Mouse (Mus musculus): ENCODE data around the gene Cited4. TPM values are rescaled to one million over a fixed set of nuclear protein-coding genes. Genes with fewer than 3 reads are reported as not detected.
A peak's percentile ranks its signal among the peaks of the same experiment; 100 is the strongest.

Cited4 gene
- polyA plus RNA-seq, 2 experiments: 2.7 to 4.1 TPM

DNA sequence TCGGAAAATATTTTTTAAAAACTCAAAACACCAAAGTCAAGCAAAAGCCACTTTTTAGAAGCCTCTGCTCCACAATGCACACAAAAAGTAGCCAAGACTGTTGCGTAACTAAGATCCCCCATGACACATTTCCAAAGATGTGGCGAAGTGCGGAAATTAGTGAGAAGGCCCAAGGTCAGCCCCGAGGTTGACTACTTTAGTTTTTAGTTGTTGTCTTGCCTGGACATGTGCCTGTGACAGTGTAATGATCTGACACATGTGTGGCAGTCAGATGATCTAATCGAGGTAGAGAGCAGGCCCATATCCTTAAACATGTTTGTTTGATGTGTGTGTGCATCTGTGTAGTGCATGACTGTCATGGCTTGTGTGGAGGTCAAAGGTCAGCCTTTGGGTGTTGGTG lies 24.4 kb upstream of the Cited4 start:
- TF ChIP-seq POLR2A (IDR thresholded peaks at IDR 0.05; ENCODE audit: borderline replicate concordance, extremely low read depth, insufficient read depth, insufficient read length): no peak
- no peak for ATAC-seq (ENCODE audit: low FRiP score, low read depth)
- WGBS: 85% methylated on average over 6 of the region's 6 CpGs

DNA sequence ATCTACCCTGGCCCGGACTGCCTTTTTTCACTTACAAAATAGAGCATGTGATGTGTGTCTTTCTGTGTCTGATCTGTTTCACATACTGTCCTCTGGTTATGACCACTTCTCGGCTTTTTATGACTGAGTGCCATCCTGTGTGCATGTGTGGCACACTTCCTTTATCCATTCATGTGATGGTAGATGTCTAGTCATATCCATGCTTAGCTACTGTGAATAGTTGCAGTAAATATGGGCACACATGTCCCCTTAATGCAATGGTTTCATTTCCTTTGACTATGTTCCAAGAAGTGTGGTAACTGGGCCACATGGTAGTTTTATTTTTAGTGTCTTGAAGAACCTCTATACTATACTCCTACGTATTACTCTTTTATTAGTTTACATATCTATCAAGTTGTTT lies 22.5 kb upstream of the Cited4 start:
- no peaks in the 10 kb centered on the region for H3K36me3 ChIP-seq (ENCODE audit: control insufficient read depth, insufficient read depth, low read length)
- DNase-seq (ENCODE audit: low spot score): no peak
- ATAC-seq (ENCODE audit: low FRiP score, low read depth): no peak
- H3K9ac ChIP-seq (ENCODE audit: low read depth, low read length, severe bottlenecking): no peak overlapping the region
- 66% methylated on average over 3 of the region's 3 CpGs for WGBS
- H3K27ac ChIP-seq (replicated peaks; ENCODE audit: low read depth, low read length): no peak overlapping the region
- H3K4me2 ChIP-seq (replicated peaks; ENCODE audit: low read depth, low read length, severe bottlenecking): no peak overlapping the region
- TF ChIP-seq POLR2A (IDR thresholded peaks at IDR 0.05; ENCODE audit: borderline replicate concordance, extremely low read depth, insufficient read depth, insufficient read length): no peak
- no peaks in the 10 kb centered on the region for H3K9me3 ChIP-seq (ENCODE audit: control insufficient read depth, low read length)
- peaks cover 14% of the 10 kb centered on the region; the same call in 1 of the 2 replicates for H3K27me3 ChIP-seq (ENCODE audit: control insufficient read depth, insufficient read depth, low read length)
- H3K4me1 ChIP-seq (ENCODE audit: control insufficient read depth, insufficient read depth, low read length): no peaks in the 10 kb centered on the region
- H3K4me3 ChIP-seq (replicated peaks; ENCODE audit: low read length): no peak overlapping the region

More for the DNA sequence above, 24.4 kb upstream of the Cited4 start:
- H3K36me3 ChIP-seq (ENCODE audit: control insufficient read depth, insufficient read depth, low read length): no peaks in the 10 kb centered on the region
- H3K4me1 ChIP-seq (ENCODE audit: control insufficient read depth, insufficient read depth, low read length): no peaks in the 10 kb centered on the region
- no peak overlapping the region for H3K4me3 ChIP-seq (replicated peaks; ENCODE audit: low read length)
- no peak overlapping the region for H3K27ac ChIP-seq (replicated peaks; ENCODE audit: low read depth, low read length)
- DNase-seq (ENCODE audit: low spot score): no peak
- no peak overlapping the region for H3K9ac ChIP-seq (ENCODE audit: low read depth, low read length, severe bottlenecking)
- H3K27me3 ChIP-seq (ENCODE audit: control insufficient read depth, insufficient read depth, low read length): 0 out of 2 replicates have a peak, but pooled peaks cover 2% of the 10 kb centered on the region
- no peaks in the 10 kb centered on the region; the same call in 1 of the 2 replicates for H3K9me3 ChIP-seq (ENCODE audit: control insufficient read depth, low read length)
- no peak overlapping the region for H3K4me2 ChIP-seq (replicated peaks; ENCODE audit: low read depth, low read length, severe bottlenecking)

DNA sequence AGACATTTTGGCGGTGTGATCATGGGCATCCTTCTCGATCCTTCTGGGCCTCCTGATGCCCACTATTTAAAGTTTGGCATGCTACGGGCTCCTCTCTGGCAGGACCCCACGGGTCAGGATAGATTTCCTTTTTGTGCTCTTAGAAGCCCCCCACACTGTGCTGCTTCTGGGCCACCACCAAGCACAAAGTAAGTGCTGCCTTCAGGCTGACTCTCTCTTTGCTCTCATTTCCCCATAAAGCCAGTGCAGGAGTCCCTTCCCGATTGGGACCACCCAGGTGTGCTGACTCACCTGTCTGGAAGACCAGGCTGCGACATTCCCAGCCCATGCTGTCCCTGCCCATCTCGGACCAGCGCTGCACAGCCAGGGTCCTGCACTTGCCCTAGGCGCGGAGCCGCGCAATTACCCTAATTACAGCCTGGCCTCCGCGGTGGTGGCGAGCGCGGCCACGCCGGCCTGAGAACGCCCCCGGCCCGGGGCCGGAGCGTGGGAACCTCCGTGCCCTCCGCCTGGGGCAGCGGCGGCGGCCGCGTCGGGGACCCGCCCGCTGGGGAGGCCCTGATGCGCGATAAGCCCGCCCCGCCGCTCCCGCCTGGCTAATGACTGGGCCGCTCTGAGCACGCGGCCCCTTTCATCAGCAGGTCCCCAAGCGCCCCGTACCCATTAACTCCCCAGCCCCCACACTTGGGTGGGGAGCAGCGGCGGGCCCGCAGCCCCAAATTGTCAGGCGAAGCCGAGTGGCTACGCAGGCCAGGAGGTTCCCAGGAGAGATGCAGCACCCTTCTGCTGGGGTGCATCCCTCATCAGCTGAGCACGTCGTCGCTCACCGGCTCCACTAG lies 16.8 kb upstream of the Cited4 start:
- DNase-seq (ENCODE audit: low spot score) (no peak), ATAC-seq (ENCODE audit: low FRiP score, low read depth) (0 out of 2 replicates have a peak, but pooled peaks have one; percentile 34)
- peak overlapping the region; percentile 39 for H3K4me3 ChIP-seq (replicated peaks; ENCODE audit: low read length)
- TF ChIP-seq POLR2A (IDR thresholded peaks at IDR 0.05; ENCODE audit: borderline replicate concordance, extremely low read depth, insufficient read depth, insufficient read length): no peak
- WGBS: 6% methylated on average over 47 of the region's 55 CpGs
- peaks cover 36% of the 10 kb centered on the region for H3K27me3 ChIP-seq (ENCODE audit: control insufficient read depth, insufficient read depth, low read length)
- H3K9ac ChIP-seq (ENCODE audit: low read depth, low read length, severe bottlenecking): peak overlapping the region; percentile 48; the same call in 1 of the 2 replicates
- H3K36me3 ChIP-seq (ENCODE audit: control insufficient read depth, insufficient read depth, low read length): no peaks in the 10 kb centered on the region
- no peak overlapping the region for H3K27ac ChIP-seq (replicated peaks; ENCODE audit: low read depth, low read length)
- no peaks in the 10 kb centered on the region for H3K9me3 ChIP-seq (ENCODE audit: control insufficient read depth, low read length)
- H3K4me2 ChIP-seq (replicated peaks; ENCODE audit: low read depth, low read length, severe bottlenecking): peak overlapping the region; percentile 67
- 0 out of 2 replicates have a peak, but pooled peaks cover 3% of the 10 kb centered on the region for H3K4me1 ChIP-seq (ENCODE audit: control insufficient read depth, insufficient read depth, low read length)

DNA sequence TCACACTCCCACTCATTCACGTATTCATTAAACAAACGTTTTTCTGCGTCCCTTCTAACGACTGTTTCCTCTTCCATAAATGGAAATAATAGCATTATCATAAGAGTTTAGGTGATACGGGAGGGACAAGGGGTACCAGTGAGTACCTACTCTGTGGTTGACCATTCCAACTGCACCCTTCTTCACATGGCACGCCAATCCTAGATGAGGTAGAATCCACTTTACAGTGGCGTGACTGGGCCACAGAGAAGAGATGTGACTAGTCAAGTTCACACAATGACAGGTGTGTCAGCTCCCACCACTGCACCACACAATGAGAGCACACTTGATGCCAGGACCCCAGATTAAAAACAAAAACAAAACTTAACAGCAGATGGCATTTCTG lies 16.2 kb upstream of the Cited4 start:
- TF ChIP-seq POLR2A (IDR thresholded peaks at IDR 0.05; ENCODE audit: borderline replicate concordance, extremely low read depth, insufficient read depth, insufficient read length): no peak
- DNase-seq (ENCODE audit: low spot score) (no peak), ATAC-seq (ENCODE audit: low FRiP score, low read depth) (no peak)
- WGBS: 25% methylated on average over 7 of the region's 7 CpGs
- no peak overlapping the region for H3K27ac ChIP-seq (replicated peaks; ENCODE audit: low read depth, low read length)
- peak overlapping the region; percentile 67 for H3K4me2 ChIP-seq (replicated peaks; ENCODE audit: low read depth, low read length, severe bottlenecking)
- peak overlapping the region; percentile 48; the same call in 1 of the 2 replicates for H3K9ac ChIP-seq (ENCODE audit: low read depth, low read length, severe bottlenecking)
- H3K4me3 ChIP-seq (replicated peaks; ENCODE audit: low read length): peak overlapping the region; percentile 39
- H3K27me3 ChIP-seq (ENCODE audit: control insufficient read depth, insufficient read depth, low read length): peaks cover 36% of the 10 kb centered on the region
- no peaks in the 10 kb centered on the region for H3K9me3 ChIP-seq (ENCODE audit: control insufficient read depth, low read length)
- H3K36me3 ChIP-seq (ENCODE audit: control insufficient read depth, insufficient read depth, low read length): no peaks in the 10 kb centered on the region
- H3K4me1 ChIP-seq (ENCODE audit: control insufficient read depth, insufficient read depth, low read length): 0 out of 2 replicates have a peak, but pooled peaks cover 3% of the 10 kb centered on the region

GRCm38 (mm10) chr4:120655898-120656297 lies 10.5 kb upstream of the Cited4 start:
- Histone ChIP-seq H3K27ac (replicated peaks; ENCODE audit: low read depth, low read length) (no peak overlapping the region), H3K27me3 (ENCODE audit: control insufficient read depth, insufficient read depth, low read length) (0 out of 2 replicates have a peak, but pooled peaks cover 1% of the 10 kb centered on the region), H3K36me3 (ENCODE audit: control insufficient read depth, insufficient read depth, low read length) (no peaks in the 10 kb centered on the region), H3K4me1 (ENCODE audit: control insufficient read depth, insufficient read depth, low read length) (no peaks in the 10 kb centered on the region), H3K9ac (ENCODE audit: low read depth, low read length, severe bottlenecking) (no peak overlapping the region), H3K4me2 (replicated peaks; ENCODE audit: low read depth, low read length, severe bottlenecking) (no peak overlapping the region), H3K4me3 (replicated peaks; ENCODE audit: low read length) (no peak overlapping the region), H3K9me3 (ENCODE audit: control insufficient read depth, low read length) (no peaks in the 10 kb centered on the region)
- DNase-seq (ENCODE audit: low spot score) (no peak), ATAC-seq (ENCODE audit: low FRiP score, low read depth) (no peak)
- no peak for TF ChIP-seq POLR2A (IDR thresholded peaks at IDR 0.05; ENCODE audit: borderline replicate concordance, extremely low read depth, insufficient read depth, insufficient read length)
- 61% methylated on average over 8 of the region's 8 CpGs for WGBS

All from limb, embryonic 14.5 days (tissue).